Mouse (Mus musculus): ENCODE measurements around the gene Lamb3.
"Not testable (repeated sequence)": the region's sequence is repeated elsewhere in the genome, so short reads cannot be mapped to it uniquely, and the experiment has no call there.

Lamb3 gene

GRCm38 (mm10) chr1:193279492-193279891 is 72.0 kb downstream of the Lamb3 start:
- no peak for DNase-seq (ENCODE audit: low spot score)

DNA sequence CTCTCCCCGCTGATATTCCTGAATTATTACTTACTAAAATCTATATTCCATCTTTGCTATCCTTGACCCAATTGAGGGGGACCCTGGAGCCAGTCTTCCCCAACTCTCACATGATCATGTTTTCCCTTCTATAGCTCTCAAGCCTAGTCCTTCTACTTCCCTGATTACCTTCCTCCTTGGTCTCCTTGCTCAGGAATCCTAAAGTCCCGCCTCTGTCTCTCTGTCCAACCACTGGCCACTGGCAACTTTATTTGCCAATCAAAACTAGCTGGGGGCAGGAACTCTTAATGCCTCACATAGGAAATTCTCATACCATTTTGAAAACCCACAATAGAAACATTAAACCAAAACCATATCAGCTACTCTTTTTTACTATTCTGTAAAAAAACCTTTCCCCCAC is 73.8 kb downstream of the Lamb3 start:
- DNase-seq (ENCODE audit: low spot score) = no peak

DNA sequence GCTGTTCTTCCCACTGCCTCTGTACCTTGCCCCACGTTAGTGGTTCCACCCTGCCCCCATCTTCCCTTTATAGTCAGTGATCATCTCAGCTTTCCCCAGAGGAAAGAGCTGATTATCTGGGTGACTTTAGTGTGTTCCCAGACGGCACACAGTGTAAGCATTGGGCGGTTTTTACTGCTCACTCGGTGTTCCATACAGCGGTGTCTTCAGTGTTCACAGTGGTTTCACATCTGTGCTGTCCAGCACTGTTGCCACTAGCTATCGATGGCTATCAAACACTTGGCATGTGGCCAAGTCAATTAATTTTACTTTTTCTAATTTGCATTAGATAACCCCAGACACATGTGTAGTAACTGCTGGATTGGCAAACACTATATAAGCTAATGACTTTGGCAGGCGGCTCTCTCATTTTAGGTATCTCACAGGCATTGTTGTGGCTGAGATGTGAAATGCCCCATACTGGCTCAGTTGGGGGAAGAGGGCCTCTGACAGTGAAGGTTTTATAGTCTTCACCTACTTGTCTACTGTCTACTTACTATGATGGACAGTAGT is 76.8 kb downstream of the Lamb3 start:
- no peak for DNase-seq (ENCODE audit: low spot score)

DNA sequence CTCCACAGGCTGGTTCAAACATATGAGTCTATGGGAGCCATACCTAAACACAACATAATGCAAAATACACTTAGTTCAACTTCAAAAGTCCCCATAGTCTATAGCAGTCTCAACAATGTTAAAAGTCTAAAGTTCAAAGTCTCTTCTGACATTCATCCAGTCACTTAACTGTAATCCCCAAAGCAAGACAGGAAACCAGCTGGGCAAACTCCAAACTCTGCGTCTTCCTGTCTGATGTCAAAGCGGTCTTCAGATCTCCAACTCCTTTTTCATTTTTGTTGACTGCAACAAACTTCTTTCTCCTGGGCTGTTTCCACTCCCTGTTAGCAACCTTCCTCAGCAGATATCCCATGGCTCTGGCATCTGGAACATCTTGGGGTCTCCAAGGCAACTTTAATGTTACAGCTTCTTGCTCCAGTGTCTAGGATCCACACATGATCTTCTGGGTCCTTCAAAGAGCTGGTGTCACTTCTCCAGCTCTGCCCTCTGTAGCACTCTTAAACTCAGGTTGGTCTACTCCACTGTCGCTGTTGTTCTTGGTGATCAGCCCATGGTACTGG is 78.3 kb downstream of the Lamb3 start:
- DNase-seq (ENCODE audit: low spot score) = not testable (repeated sequence)

DNA sequence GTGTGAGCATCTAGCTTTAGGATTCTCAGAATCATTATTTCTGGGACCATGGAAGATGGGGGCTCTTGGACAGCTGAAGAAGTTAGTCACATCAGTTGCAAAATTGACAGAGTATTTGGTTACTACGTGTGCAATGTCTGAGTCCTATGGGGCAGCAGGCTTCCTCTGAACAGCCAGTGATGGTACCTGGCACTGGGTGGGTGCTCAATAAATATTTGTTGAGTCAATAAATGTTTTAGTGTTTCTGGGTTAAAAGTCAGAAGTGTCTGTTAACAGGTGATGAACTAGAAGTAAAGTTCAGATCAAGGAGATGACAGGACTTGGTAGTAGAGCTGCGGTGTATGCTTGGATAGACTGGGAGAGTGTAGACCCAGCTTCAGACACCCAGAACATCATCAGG is 80.1 kb downstream of the Lamb3 start:
- DNase-seq (ENCODE audit: low spot score) = no peak

- DNase-seq (ENCODE audit: low spot score) = no peak
Measured at GRCm38 (mm10) chr1:193289076-193289475, 81.6 kb downstream of the Lamb3 start.

DNA sequence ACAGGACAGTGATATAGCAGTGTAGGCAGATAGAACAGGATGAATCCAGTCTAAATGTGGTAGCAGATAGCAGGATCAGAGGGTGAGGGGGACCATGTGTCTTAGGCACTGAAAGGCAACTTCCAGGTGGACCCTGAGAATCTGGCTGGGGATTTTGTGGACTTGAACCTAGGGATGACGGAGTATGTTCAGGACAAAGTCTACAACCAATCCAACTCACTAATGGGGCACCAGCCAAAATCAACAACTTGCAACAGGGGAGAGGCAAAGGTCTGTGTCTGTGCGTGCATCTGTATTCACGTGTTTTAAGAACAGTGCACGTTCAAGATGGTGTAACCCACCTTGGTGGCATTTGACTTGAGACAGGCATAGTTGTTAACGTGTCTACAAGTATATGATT is 82.4 kb downstream of the Lamb3 start:
- no peak for DNase-seq (ENCODE audit: low spot score)

GRCm38 (mm10) chr1:193290686-193291085 is 83.2 kb downstream of the Lamb3 start:
- no peak for DNase-seq (ENCODE audit: low spot score)

GRCm38 (mm10) chr1:193293039-193293438 is 85.5 kb downstream of the Lamb3 start:
- no peak for DNase-seq (ENCODE audit: low spot score)

DNA sequence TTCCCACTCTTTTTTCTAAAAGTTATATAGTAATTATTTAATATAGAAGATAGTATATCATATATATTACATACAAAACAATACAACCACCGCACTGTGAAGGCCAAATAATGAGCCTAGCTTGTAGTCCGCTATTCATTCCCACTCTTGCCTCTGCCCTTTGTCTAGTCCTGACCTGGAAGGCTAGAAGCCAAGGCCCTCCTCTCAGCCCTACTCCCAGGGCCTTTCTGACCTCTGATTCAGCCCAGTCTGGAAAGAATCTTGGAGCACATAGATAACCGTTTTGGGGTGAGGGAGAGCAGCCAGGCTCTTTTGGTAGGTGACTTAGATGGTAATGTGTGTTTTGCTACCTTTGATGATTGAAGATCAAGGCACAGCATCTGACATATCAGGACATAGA is 86.4 kb downstream of the Lamb3 start:
- DNase-seq (ENCODE audit: low spot score) = no peak

GRCm38 (mm10) chr1:193295920-193296319 is 88.4 kb downstream of the Lamb3 start:
- DNase-seq (ENCODE audit: low spot score) = no peak

DNA sequence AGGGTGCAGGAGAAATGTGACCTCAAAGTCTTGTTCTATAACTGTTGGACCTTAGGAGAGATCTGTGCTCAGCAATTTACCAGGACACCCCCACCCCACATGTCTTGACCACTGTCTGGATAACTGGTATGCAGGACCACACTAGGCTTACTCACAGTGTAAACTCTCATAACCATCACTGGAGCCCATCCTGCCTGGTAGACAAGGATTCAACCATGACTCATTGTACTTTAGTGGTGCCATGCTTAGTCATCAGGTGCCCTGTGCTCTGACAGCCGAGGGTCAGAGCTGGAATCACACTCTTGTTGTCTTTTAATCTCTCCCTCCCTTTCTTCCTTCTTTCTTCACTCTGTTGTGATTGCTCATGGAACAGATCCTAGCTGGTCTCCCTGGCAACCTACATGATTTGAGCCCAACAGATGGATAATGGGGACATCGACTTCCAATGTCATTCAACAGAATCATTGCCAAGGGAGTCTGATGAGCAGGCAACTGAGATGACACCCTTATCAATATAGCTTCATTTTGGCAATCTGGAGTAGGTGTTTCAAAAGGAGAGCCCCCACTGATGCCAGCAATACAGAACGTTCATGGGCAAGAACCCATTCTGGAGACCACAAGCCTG is 90.8 kb downstream of the Lamb3 start:
- DNase-seq (ENCODE audit: low spot score) = no peak

GRCm38 (mm10) chr1:193299995-193300394 is 92.5 kb downstream of the Lamb3 start:
- no peak for DNase-seq (ENCODE audit: low spot score)

DNA sequence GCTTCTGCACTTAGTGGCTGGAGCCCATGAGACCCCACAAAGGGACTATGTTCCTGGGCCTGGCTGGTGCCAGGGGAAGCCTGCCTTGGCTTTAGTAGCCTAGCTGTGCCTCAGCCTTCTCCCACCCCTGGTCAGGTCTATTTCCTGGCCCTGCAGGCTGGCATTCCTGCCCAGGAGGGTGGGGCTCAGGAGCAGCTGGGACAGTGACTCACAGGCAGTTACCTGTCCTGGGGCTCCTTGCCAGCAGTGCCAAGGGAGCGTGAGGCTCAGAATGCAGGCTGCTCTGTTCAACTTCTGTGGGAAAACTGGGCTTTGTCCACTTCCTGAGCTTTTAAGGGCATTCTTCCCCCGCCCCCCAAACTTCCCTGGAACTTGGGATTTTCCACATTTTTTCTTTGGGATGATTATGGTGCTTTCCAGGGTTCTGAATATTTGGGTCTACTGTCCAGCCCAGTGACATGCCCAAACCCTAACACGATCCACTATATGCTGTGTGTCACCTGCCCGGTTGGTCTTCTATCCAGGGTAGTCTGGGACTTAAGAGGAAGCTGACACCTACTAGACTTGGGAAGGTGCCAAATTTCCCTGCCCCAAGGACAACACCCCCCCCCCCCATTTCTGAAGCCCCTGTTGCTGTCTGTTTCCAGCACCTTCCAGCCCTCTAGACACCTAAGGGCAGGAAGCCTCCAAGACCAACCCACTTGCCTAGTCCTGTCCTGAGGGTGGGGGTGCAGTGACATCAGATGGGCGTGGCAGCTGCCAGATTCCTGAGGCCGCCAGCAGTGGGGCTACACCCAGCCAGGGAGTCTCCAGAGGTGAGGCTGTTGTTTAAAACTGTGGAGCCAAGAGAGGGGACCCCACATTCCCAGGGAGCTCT is 94.0 kb downstream of the Lamb3 start:
- DNase-seq (ENCODE audit: low spot score) = no peak

DNA sequence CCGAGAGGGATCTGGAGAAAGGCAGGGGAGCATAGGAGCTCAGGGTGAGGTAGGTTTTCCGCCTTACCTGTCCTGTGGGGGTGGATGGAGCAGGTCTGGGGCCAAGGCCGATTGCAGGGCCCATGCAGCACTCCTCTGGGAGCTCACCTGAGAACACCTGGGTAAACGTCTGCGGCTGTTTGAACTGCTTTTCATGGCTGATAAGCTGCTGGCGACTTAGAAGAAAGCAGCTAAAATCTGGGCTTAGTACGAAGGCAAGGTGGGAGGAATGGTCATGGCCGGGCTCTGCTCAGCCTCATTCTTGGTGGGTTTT is 94.5 kb downstream of the Lamb3 start:
- no peak for DNase-seq (ENCODE audit: low spot score)

DNA sequence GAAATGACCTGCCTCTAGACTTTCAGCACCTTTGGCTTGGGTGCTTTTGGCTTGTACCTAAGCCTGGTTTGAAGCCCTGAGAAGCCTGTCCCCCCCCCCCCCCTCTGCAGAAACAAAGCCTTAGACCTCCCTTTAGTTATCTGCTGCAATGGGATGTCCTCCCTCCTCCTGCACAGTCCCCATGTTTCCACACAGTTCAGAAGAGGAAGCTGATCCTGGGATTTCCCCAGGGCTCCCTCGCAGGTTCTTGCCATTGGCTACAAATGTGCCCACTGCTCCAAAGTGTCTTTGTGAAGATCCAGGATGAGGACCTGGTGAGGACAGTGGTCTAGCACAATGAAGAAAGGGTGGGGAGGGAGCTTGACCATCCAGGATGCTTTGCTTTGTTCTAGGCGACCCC is 95.6 kb downstream of the Lamb3 start:
- no peak for DNase-seq (ENCODE audit: low spot score)

DNA sequence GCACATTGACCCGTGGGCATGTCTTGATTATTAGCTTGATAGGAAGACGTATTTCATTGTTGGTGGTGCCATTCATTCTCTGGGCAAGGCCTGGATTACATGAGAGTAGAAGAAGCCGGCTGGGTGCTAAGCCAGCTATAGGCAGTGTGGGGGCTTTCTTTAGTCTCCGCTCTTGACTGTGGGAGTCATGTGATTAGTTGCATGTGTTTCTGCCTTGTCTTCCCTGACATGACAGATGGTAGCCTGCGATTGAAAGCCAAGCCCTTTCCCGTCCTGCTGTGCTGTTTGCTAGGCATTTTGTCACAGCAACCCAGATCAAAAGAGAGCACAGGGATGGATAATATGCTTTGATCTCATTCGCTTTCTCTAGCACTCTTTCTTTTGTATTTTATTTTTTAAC is 97.9 kb downstream of the Lamb3 start:
- DNase-seq (ENCODE audit: low spot score) = no peak

DNA sequence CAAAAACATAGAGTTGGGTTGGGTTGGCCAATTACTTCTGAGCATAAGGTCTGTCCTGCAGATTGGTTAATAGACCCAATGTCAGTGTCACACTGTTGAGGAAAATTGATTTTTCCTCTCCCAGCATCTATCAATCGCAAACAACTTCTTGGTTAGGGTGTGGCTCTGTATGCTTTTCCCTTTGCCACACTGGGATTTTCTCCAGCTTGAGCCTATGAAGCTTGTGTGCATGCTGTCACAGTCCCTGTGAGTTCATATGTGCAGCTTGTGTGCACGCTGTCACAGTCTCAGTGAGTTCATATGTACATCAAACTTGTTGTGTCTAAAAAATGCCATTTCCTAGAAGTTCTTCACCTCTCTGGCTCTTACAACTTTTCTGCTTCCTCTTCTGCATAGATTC is 99.3 kb downstream of the Lamb3 start:
- DNase-seq (ENCODE audit: low spot score) = no peak

DNA sequence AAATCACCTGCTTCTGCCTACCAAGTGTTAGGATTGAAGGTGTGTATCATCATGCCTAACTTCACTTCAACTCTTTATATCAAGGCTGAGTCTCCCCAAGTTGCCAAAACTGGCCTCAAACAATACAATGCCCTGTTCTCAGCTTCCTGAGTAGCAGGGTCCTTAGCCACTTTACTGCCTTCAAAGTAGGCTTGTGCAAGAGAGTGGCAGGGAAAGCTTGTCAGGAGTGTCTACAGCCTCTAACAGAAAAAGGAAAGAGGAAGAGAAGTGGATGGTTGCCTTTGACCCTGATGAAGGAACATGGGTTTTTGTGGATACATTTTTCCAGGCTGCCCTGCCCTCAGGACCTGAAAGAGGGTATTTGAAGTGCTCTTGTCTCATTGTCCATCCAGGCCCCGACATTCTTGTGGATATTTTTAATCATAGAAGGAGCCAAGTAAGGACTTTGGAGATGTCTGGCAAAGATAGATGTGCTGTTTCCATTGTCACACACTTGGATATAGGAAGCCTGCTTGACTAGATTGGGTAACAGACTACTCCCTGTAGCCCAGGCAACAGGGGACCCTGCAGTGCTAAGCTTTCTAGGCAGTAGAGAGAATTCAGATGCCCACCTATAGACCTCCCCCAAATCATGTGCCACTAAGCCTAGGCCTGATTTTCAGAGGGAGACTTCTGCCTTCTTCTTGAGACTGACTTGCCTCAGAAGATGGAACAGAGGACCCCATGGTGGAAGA is 102.5 kb downstream of the Lamb3 start:
- no peak for DNase-seq (ENCODE audit: low spot score)

- DNase-seq (ENCODE audit: low spot score) = no peak
Measured at GRCm38 (mm10) chr1:193310519-193311085, 103.1 kb downstream of the Lamb3 start.

- DNase-seq (ENCODE audit: low spot score) = no peak
Measured at GRCm38 (mm10) chr1:193311596-193311995, 104.1 kb downstream of the Lamb3 start.

GRCm38 (mm10) chr1:193315705-193316357 is 108.3 kb downstream of the Lamb3 start:
- DNase-seq (ENCODE audit: low spot score) = peak; percentile 73
